Mouse (Mus musculus) right cerebral cortex, postnatal 14 days (tissue): Measurements from ENCODE around the gene Ttc23.

Experiments used
- DNase-seq: peaks from one replicate; pipeline ENCODE4 v3.0.0; 2022

The Ttc23 gene

DNA sequence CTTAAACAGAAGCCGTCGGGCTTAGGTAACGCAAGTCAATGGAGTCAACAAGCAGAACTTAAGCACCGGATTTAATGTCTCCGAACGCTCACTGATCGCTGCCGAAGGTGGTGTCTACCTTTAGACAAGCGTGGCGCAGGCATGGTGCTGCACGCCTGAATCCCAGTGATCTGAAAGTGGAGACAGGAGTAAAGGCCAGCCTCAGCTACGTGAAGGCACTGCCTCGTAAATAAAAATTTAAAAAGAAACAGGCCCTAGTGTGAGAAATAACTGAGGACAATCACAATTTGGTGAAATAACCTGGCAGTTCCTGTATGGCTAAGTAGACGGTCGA, 1.6 kb upstream of the Ttc23 start:
- no peak for DNase-seq

DNA sequence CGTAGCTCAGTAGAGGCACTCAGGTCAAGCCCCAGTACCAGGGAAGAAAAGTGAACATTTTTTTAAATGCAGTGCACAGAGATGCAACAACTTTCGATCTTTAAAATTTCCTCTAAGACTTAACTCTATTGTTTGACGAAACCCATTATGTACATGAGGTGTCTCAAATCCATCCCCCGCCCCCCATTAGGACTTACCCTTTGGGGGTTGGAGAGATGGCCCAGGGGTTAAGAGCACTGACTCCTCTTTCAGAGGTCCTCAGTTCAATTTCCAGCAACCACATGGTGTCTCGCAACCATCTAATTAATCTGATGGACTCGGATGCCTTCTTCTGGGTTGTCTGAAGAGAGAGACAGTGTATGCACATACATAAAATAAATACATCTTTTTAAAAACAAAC, 1.1 kb upstream of the Ttc23 start:
- DNase-seq = no peak

DNA sequence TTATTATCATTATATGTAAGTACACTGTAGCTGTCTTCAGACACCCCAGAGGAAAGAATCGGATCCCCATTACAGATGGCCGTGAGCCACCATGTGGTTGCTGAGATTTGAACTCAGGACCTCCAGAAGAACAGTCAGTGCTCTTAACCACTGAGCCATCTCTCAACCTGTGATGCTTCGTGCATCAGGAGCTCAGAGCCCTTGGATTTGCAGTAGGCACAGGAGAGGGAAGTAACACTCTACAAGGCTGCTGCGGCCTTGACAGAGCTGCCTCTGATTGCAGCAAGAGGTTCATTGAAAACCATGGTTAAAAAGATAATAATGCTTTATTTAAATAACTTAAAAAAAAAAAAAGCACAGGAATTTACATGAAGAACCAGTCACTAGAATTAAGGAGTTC, 1.2 kb downstream of the Ttc23 start:
- DNase-seq = no peak

DNA sequence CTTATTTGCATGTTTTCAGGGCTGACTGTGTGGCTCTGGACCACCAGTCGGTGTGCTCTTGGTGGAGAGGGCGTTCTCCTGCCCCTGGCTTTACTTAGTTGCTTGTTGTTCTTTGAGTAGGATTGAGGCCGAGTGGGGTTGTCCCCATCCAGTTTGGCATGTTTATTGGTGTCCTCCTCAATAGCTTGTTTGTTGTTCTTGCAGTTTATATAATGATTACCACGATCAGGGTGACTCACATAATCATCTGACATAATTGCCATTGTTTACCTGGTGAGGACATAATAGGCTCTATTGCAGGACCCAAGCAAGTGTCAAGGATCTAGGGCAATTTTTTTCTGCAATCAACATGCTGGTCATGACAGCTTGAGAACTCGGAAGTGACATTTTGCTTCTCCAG, 5.0 kb downstream of the Ttc23 start:
- DNase-seq = no peak

DNA sequence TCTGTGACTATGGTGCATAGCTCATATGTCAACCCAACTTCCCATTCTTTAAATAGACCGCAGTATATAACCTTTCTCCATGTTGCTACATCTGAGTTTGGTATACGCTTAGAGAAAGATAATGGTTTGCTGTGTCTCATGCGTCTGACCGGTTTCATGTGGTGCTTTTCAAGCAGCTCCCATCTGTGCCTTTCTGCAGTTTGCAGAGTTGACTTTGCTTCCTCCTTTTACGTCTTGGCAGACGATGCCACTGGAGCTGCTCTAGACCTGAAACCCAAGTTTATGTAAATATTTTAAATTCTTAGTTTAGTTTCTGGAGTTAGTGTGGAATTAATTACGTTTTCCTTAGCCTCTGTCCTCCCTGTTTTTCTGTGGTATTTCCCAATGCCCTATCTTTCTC, 7.5 kb downstream of the Ttc23 start:
- DNase-seq = no peak

DNA sequence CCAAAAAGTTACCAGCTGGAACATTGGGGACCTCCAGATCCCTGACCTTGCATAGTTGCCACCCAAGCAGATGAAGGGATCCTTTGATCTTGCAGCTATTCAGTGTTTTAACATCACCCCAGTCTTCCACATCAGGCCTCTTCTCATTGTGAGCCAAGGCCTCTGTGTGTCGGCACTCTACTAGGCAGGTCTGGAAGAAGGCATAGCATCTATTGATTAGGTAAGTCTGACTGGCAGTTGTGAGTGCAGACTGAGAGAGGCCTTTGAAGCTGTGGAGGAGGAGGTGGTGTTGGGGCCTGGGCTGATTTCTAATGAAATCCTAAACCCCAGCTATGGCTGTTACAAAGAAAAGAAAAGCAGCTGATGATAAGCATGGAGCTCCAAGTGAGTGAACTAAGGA, 8.0 kb downstream of the Ttc23 start:
- DNase-seq = no peak

DNA sequence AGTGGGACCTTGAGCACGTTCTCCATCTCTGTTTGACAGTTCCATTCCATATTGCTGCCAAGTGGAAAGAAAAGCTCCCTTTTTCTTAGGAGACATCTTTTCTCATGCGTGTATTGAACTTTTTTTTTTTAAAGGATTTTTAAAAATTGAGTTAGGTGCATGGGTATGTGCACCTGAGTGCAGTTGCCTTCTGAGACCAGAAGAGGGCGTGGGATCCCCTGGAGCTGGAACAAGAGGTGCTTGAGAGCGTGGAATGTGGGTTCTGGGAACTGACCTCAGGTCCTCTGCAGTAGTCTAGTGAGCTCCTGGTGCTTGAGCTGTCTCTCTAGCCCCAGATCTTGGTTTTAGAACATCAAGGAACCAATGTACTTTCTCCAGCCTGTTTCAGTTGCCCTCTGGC, 10.9 kb downstream of the Ttc23 start:
- no peak for DNase-seq

DNA sequence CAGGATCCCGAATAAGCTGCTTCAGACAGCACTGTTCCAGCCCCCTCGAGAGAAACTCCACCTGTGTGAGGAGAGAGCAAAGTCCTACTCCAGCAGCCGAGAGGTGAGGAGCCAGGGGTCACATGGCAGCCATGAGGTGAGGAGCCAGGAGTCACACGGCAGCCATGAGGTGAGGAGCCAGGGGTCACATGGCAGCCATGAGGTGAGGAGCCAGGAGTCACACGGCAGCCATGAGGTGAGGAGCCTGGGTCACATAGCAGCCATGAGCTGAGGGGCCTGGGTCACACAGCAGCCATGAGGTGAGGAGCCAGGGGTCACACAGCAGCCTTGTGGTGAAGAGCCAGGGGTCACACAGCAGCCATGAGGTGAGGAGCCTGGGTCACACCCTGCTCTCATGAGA, 15.2 kb downstream of the Ttc23 start:
- no peak for DNase-seq

DNA sequence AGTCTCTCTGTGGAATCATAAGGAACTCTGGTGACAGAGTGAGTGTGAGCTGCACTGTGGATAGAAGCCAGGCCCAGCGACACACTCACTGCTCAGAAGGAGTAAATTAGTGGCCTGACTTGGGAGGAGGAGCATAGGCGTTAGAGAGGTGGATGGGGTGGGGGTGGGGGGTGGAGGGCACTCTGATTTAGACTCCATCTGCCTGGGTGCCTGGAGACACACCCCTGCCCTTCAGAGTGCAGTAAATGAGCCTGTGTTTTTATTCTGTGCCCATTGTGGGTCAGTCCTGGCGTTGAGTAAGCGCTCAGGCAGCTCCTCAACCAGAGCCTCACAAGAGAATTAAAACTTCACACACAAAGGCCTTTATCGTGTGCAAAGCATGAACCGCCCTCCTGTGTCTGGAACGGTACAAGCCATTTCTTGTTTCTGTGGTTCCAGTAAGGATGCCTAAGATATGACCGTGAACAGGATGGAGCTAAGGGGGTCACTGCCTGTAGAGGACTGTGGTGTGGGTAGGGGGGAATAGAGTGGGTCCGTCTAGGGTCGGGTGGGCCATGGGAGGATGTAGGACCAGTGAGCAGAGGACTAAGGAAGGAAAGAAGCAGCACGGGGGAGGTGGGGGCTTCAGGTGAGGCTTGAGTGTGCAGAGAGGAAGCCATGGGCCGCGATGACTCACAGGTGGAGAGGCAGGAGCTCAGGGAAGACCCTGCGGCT, 16.9 kb downstream of the Ttc23 start:
- no peak for DNase-seq

DNA sequence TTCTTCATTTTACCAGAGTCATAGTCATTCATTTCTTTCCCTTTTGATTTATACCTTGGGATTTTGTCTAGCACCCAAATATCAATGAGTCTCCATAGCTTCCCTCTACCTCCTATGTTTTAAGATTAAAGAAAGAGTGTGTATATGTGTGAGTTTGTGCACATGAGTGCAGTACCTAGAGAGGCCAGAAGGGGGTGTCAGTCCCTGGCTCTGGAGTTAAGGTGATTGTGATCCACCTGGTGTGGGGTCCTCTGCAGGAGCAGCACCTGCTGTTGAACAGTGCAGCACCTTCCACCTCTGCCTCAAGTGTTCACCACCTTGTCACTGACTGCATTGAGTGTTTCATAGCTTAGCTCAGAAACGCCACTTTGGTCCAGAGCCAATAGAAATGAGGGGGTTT, 23.8 kb downstream of the Ttc23 start:
- DNase-seq = no peak

DNA sequence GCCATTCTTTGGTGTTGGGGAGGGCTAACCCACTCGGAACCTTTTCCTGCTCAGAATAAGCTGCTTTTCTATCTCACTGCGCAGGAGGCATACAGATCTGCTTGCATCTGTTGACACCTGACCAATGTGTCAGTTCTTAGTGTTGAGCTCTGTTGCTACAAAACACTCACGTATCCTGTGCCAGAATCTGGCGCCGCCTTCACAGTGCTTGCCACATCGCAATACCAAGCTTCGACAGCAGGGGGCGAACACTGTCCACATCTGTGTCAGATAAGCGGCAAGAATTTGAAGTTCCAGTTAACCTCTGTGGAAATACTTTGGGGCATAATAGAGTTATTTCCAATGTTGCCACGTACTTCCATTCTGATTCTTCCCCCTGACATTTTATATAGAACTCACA, 25.4 kb downstream of the Ttc23 start:
- peak; percentile 97 for DNase-seq

DNA sequence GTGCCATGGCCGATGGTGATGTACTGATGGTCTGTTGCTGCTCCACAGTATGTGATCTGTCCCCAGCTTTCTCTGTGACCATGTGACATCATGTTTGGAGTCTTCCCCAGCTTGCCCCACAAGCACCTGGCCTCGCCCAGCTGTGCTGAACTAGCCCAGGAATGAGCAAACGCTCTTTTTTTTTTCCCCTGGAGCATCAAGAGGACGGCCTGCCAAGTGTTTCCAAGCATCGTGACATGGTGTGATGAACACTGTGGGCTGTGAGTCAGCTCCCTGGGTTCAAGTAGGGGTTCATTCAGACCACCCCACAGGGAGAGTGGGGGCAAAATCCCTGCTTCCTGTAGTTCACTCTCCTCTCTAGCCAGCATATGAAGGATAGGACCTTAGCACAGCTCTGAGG, 26.4 kb downstream of the Ttc23 start:
- no peak for DNase-seq

DNA sequence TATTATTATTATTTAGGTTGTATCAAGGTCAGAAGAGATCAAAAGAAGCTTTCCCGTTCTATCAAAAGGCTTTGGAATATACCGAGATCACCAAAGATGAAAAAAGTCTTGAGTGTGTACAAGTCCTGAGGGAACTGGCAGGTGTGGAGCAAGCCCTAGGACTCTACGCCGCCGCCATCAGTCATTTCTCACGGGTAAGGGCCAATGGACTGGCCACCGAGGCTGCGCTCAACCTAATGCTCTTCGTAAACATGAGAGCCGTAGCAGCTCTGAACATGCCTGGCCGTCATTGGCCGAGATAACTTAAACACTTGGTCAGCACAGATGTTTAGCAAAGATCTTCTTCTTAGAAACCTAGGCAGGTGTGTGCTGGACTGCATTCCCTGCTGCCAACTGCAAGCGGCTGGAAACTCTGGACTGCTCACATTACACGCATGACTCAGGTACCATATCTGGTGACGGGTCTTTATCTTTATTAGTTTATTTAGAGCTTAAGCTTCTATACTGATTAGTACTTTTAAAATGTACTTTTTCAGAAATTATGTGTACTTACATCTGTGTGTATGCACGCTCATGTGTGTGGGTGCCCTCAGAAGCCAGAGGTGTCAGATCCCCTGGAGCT, 31.8 kb downstream of the Ttc23 start:
- no peak for DNase-seq

DNA sequence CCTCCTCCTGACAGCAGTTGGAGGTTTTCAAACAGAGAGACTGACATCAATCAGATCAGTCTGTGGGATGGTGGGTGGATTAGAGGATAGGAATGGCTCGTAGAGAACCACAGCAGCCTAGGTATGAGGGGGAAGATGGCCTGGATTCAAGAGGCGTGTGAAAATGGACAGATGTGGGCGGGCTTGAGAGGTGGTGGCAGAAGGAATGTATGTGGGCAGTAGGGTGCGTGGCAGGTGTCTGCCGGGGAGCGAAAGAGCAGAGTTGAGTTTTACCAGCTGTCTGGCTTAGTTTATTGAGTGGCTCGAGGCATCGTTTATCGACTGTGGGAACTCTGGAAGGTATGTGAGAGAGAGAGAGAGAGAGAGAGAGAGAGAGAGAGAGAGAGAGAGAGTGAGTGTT, 33.9 kb downstream of the Ttc23 start:
- no peak for DNase-seq

DNA sequence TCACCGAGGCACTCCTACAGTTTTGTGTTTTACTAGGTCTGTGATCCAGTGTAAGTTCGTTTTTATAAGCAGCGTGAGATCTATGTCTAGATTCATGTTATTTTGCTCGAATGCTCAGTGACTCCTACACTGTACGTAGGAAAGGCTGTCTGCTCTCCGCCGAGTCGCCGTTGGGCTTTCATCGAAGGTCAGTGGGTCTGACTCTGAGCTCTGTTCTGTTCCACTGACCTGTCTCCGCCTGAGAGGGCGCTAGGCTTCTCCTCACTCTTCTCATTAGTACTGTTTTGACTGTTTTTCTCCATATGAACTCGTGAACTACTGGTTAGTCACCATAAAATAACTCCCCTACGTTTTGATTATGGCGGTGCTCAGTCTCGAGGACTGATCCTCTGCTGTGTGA, 35.8 kb downstream of the Ttc23 start:
- no peak for DNase-seq

DNA sequence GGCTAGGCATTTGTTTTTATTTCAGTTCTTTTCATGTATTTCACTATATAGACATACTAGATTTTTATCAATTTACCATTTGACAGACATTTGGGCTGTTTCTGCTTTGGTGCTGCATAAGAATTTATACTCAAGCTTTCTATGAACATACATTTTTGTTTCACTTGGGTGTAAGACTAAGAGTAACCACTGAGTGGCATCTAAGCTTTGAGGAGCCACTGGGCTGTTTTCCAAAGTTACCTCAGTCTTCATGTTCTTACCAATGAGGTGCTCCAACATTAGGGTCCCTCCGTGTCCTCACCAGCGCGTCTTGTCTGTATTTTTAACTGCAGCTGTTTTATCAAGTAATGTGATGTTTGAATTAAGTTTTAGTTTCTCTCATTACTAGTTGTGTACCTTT, 39.3 kb downstream of the Ttc23 start:
- DNase-seq = no peak

DNA sequence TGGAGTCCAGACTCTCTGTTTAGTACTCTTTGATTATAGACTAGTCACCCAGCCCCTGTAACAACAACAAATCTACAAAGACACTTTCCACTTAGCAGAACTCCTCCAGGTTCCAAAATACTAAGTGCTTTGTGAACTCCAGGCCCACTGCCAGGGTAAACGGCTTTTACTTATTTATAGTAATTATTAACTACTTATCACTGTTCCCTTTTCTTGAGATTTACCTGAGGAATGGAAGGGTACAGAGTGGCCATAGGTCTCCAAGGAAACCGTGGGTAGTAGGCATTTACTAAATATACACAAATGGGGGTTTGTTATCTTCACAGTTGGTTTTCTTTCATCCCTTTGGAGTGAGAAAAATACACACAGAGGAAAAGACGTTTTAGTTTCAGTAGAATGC, 41.1 kb downstream of the Ttc23 start:
- no peak for DNase-seq

DNA sequence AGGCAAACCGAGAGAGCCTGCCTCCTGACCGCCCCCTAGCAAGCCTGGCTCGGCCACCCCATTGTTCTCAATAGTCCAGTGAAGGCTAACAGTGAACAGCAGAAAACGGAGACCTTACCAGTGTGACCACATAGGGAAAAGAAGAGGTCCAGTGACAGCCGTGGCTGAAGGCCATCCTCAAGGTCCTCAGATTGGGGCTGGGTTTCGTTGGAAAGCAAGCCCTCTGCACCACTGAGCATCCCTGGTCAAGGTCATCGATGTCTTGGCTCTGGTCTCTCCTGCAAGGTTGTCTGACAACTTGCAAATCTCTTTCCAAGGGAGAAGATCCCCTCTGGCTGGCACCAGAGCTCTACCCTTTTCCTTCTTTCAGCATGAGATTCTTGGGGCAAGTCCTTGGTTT, 42.6 kb downstream of the Ttc23 start:
- no peak for DNase-seq

DNA sequence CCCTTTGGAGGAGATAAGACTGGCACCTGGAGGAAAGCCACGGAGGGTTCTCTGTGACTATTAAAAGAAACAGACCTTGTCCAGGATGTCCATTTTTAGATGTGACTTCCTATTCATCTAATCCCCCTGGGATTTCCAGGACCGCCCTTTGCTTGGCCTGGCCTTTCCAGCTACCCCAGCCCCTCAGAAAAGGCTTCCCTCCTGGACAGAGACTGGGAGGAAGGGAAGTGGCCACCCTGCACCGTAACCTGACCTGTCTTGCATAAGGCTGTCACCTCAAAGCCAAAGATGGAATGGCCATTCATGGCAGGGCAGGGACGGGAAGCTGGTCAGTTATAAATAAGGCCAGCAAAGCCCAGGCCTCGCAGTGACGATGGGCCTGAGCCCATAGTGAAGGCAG, 43.8 kb downstream of the Ttc23 start:
- DNase-seq = no peak

DNA sequence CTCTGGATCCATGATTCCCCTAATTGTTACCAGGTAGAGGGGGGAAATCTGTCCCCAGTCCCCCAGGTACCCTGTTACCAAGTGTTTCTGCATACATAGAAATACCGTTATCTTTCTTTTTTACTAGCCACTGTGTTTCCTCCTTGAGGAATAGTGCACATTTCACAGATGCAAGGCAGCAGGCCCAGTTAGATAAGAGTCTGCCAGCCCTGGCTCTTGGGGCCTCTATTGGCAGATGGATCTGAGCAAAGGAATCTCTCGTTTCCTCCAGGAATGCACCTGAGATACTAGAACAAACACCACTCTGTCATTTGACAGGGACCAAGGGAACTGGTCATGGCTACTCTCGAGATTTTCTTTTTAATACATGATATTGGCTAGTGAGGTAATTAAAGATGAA, 44.9 kb downstream of the Ttc23 start:
- DNase-seq = no peak

DNA sequence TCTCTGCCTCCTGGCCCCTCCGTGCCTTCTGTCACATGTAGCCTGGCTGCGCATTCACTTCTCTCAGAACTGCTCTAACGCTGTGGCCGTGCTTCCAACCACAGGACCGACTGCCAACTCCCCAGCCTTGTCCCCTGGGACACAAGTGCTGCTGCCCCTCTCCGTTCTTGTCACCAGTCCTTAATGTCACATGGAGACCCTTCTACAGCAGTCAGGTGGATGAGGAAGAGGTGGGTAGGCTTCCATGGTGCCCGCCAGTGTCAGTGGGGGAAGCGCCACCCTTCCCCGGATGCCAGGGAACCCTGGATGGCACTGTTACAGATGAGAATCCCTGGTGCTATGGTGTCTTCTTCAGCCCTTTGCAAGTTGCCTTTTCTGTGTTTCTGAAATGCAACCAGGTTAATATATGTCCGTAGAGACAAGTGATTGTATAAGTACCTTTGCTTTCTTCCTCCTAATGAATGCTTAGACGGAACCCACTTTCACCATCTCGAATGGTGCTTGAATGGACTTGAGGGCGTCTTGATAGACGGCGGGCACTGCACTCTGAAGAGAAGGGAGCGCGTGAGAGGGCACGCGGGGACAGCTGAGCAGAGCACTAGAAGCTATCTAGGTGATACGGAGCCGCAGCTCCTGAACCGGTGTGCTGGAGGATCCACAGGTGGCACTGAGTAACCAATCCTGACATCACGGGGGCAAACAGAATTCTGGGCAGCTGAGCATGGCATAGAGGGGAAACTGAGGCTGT, 45.8 kb downstream of the Ttc23 start:
- no peak for DNase-seq

DNA sequence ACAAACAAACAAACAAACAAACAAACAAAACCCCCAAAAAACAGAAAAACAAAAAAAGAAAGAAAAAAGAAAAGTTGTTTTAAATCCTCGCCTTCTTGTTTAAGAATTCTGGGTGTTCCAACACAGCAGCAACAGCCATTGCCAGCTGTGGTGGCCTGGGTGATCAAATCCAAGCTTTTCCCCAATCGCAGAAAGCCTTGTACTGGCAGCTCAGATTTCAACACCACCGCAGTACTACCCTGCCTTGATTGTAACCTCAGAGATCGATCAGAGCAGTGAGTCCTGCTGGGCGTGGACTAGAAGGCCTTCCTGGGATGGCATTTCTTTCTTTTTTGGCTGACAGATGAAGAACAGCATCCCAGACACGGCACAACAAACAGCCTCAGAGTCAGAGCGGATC, 48.7 kb downstream of the Ttc23 start:
- no peak for DNase-seq

DNA sequence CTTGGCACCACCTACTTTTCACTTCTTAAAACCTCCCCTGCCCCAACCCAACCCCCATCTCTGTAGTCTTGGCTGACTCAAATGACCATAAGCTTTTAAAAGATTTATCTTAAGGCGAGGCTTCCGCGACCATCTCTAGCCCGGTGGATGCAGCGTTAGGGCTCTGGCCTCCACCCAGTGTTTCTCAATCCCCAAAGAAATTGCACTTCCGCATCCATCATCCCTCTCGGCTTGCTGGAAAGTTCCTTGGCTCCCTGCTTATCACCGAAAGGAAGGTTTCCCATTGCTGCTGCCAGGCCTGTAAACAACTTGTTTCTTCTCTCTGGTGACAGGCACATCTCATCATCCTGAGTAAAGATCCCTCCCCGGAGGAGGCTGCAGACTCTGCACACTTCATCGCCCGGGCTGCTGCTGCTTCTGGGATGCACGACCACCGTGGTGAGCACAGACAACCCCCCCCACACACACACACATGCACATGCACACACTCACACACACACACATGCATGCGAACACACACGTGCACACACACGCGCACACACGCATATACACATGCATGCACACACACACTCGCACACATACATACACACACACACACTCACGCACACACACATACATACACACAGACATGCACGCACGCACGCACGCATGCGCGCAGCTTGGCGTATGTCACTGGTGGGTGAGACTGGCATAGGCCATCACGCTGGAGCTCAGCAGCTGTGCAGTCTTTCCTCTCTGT, 50.9 kb downstream of the Ttc23 start:
- no peak for DNase-seq

DNA sequence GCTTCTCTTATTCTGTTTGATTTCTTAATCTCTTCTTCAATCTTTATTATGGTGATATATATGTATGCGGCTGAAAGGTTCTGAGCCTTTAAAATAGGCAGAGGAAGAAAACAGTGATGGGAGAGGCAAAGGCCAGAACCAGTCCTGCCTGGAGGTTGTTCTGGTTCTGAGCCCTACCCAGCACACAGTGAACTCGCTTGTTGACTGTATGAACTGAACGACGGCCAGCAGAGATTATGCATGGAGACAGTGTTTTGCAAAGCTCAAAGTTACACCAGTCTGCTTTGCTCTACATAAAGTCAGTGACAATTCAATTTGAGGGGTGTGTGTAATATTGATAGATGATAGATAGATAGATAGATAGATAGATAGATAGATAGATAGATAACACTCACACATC, 52.1 kb downstream of the Ttc23 start:
- DNase-seq = no peak
